Mouse (Mus musculus) inflammation-experienced regulatory T-cells, adult 6 months (primary cell): ENCODE results near the gene Hoxb6. TPM values are rescaled to one million over a fixed set of nuclear protein-coding genes. Genes with fewer than 3 reads are reported as not detected.

Source experiments
- ATAC-seq: one replicate; pipeline ENCODE4 v1.8.0; 2017
- polyA plus RNA-seq, 3 experiments: library from polyadenylated mRNA; unstranded; fragments of 100-300 nt; shearing (Covaris generic); gene quantifications; one replicate each; pipeline ENCODE4 v1.2.1; 2017

Hoxb6 gene
- polyA plus RNA-seq, 3 experiments from 2014 or later: not detected

DNA sequence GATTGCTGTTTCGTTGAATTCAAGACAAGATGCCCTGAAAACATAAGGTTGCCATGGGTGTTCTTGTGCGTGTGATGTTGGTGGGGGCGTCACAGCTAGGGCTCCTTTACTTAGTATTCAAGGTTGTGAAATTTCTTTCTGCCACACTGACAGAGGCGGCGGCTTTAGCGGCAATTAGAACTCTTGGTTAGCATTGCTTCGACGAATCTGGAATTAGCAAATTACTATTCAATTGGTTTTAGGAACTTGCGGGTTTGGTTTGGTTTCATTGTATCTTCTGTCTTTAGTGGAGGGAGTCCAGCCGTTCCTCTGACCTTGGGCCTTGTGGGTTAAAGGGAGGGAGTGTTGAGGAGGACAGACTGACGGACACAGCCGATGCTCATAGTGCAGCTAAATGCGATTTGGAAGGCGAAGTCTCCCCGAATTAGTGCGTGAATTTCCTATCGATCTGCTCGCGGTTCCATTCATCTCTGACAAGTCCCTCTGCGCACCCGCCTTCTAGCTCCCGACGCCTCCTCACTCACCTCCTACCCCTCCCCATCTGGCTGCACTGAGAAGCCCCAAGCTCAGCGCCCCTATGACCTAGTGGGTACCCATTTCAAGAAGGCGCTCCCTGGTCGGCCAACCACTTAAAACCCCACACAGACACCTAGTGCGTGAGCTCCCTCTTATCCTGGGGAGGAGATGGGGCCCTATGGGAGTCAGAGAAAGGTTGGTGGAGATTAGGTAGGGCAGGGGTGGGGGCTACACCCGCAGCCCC, 25.5 kb downstream of the Hoxb6 start, which contains the start of gene Hoxb4:
Gene Hoxb4 (plus strand): TSS at position 660 of the 760 bp plus-strand sequence.
- ATAC-seq: peak; percentile 7

DNA sequence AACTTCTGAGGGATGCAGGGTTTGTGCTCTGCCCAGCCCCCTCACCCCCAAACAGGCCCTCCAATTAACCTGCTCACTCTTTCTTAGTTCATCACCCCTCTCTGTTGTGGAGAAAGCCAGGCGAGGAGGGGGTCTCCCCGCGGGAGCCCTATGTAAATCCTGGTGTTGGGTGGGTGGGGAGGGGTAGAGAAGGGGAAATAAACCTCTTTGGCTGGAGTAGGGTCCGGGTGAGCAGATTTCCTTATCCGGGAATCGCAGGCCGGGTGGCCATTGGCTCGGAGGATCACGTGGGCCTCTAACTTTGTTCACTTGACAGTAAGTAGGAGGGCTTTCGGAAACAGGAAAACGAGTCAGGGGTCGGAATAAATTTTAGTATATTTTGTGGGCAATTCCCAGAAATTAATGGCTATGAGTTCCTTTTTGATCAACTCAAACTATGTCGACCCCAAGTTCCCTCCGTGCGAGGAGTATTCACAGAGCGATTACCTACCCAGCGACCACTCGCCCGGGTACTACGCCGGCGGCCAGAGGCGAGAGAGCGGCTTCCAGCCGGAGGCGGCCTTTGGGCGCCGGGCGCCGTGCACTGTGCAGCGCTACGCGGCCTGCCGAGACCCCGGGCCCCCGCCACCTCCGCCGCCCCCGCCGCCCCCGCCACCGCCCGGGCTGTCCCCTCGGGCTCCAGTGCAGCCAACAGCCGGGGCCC, 26.2 kb downstream of the Hoxb6 start:
- ATAC-seq: peak; percentile 79

DNA sequence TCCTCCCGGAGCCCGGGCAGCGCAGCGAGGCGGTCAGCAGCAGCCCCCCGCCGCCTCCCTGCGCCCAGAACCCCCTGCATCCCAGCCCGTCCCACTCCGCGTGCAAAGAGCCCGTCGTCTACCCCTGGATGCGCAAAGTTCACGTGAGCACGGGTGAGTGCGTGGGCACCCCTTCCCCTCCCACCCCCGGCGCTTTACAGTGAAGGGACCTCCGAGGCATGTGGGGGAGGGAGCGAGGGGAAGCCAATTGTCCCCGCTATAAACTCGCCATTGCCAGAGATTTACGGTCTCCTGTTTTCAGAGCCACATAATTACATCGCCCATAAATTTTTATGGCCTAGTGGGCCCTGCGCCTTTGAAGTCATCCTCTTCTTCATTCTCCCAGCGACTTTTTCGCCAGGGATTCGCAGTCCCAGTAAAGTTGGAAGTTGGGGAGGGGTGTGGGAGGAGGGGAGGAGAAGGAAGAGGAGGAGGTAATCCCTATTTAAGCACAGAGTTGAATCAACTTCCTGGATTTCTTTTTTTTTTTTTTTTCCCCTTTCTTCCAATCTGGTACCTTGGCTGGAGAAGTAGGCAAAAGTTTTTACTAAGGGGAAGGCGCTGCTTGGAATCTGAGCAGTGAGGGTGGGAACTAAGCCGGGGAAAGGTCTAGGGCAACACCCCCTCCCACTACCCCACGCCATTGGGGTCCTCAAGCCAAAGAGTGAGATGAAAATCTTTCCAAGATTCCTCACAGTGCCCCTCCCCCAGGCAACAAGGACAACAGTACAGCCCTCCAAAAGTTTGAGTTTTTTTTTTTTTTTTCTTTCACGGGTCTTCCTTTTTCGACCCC, 27.0 kb downstream of the Hoxb6 start:
- no peak for ATAC-seq

DNA sequence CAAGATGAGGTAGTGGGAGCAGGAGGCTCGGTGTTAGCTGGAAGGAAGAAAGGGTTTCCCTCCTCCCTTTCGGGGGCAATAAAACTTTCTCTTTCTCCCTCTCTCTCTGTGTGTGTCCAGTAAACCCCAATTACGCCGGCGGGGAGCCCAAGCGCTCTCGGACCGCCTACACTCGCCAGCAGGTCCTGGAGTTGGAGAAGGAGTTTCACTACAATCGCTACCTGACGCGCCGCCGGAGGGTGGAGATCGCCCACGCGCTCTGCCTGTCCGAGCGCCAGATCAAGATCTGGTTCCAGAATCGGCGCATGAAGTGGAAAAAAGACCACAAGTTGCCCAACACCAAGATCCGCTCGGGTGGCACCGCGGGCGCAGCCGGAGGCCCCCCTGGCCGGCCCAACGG, 27.6 kb downstream of the Hoxb6 start:
- no peak for ATAC-seq

DNA sequence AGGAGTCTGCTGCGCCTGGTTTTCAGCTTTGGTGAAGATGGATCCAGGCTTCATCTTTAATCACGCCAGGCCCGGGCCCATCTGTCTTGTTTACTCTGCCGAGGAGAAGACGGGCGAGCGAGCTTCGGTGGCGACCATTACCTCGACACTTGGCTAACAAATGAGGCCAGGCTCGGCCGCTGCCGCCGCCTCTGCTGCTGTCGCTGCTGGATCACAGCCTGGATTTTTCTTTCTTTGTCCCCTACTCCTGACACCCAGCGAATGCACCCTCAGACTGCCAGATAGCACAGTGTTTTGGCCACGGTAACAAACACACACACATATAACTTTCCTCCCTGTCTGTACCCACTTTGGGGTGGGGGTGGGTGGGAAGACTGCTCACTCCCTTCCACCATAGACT, 28.4 kb downstream of the Hoxb6 start:
- no peak for ATAC-seq

DNA sequence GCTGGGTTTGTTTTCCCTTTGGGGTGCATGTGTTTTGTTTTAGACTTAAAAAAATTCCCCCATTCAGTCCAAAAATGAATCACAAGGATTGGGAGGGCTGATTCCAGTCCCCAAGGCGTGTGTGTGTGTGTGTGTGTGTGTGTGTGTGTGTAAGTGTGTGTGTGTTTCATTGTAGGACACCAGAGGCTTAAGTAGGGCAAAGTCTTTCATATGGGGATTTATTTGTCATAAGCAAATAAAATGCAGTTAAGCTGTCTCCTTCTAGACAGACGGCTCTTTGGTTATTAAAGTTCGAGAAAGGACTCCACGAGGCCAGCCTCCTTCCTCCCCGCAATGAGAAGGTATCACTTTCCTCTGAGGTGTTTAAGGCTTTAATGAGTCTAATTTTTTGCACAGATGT, 29.6 kb downstream of the Hoxb6 start:
- no peak for ATAC-seq

DNA sequence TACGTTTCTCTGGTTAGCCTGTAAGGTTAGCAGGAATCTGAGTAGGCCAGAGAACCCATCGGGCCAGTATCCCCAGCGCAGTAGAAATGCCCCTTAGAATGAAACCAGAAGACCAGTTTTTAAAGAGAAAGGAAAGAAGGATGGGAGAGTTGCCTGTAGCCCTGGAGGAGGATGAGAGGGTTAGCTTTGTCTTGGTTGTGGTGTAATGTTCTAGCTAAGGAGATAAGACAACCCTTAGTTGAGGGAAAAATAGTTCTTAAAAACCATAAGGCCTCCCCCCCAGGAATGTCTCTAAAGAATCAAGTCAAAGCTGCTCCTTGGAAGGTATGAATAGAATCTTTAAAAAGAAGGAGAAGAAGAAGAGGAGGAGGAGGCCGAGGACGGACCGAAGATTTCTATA, 30.5 kb downstream of the Hoxb6 start:
- ATAC-seq: no peak

DNA sequence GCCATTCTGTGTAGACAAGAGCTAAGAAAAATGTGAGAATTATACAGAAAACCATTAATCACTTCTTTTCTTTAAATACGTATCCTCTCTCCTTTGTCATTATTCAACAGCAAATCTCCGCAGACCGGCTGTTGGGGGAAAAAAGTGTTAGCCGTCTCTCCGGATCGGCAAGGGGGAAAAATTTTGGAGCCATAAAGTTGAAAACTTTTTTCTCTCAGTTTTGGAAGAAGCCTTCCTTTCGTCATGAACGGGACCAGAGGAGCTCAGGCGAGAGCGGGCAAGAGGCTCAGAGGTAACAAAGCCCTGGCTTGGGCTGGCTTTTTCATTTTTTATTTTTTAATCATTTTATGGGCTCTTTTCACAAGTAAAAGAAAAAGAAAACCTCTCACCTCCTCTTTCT, 30.9 kb downstream of the Hoxb6 start, which contains the start of gene Hoxb3:
Gene Hoxb3 (plus strand): TSS at position 173 of the 400 bp plus-strand sequence.
- ATAC-seq: no peak

DNA sequence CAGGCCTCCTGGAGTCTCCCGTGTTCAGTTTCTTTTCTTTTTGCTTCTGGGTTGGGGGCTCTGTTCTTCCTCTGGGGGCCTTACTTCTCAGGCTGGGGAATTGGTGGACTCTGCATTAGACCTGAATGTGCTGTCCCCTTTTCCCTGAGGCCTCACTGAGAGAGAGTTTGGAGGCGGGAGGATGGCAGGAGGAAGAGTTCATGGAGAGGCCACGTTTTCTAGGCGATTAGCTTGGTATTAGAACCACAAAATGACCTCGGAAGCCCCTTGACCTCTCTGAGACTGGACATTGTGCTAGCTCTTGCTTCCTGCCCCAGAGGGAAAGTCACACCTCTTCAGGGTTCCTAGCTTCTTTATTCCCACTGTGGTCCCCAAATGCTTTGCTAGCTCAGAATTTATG, 31.8 kb downstream of the Hoxb6 start:
- ATAC-seq: no peak

DNA sequence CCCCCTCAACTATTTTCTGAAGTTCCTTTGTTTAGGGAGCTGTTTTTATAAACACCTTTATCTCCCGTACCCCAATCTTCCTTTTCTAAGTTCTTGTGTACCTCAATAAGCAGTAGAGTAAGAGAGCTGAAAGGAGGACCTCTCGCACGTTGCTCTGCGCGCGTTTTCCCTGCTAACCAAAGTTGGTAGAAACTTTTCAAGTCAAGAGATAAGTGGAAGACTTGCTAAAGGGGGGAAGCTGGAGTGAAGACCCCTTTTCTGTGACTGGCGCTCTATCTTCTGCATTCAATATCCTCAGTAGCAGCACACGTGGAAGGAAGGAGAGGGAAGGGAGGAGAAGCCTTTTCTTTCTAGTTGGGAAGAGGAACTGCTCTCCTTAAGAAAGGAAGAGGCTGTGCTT, 32.7 kb downstream of the Hoxb6 start:
- no peak for ATAC-seq

DNA sequence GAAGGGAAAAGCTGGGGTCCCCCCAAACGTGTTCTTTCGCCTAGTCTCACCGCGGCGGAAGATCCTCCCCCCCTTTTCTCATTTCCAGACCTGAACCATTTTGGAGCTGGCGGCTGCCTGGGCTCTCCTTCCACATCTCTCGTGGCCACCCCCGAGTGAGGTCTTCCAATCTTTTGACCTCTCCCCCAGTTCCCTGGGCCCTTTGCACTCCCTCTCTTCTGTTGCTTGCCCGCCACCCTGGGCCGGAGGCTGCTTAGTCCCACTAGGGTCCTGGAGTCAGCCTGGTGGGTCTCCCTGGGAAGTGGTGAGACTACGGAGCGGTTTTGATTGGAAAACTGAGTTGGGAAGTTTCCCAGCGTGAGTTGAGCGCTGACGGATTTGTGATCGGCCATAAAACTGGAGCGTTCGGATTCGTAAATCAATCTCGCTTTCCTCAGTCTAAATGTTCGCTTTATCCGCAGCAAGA, 33.5 kb downstream of the Hoxb6 start:
- no peak for ATAC-seq

DNA sequence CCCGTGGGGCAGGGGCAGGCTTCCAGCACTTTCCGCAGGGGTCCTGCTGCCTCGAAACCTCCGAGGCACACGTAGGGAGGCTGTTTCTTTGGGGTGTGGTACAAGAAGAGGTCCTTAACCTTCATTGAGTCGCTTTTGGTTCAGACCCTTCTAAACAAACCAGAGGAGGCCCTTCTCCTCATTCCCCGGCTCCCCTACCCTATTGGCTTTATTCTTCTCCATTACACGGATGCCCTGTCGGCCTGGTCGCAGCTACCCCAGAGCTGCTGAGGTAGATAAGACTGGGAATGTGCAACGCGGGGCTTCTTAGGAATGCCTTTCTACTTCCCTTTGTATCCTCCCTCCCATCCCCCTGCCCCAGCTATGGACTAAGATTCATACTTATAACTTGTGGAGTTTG, 34.4 kb downstream of the Hoxb6 start:
- ATAC-seq: no peak

DNA sequence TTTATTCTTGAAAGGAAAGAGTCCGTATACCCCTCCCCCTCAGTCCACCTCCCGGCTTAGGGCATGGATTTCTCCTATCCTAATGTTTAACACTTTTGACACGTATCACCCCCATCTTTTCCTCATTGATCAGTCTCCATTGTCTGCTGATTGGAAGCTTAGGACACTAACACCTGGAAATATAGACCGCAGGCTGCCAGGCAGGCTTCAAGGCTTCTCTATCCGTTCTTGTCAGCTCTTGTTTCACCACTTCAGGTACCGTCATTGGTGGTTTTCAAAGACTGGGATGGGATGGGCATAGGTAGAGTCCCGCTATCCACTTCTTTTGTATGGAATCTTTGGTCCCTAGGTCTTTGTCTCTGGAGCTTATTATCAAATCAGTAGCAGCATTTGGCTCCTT, 34.8 kb downstream of the Hoxb6 start:
- ATAC-seq: no peak

DNA sequence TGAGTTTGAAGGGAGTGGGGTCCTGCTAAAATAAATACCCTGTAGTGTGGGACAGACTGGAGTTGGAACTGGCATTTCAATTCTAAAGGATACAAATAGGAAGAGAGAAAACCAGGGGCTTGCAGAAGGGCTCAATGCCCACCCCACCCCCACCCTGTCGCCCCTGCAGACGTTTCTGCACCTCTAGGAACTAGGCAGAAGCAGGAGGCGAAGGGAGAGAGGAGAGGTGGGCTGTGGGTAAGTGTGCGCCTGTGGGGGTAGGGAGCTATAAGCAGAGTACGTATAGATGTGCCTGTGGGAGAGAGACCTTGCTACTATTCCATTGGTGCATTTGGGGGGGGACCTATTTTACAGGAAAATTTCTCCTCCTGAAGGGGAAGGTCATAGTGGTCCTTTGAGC, 35.5 kb downstream of the Hoxb6 start:
- no peak for ATAC-seq

DNA sequence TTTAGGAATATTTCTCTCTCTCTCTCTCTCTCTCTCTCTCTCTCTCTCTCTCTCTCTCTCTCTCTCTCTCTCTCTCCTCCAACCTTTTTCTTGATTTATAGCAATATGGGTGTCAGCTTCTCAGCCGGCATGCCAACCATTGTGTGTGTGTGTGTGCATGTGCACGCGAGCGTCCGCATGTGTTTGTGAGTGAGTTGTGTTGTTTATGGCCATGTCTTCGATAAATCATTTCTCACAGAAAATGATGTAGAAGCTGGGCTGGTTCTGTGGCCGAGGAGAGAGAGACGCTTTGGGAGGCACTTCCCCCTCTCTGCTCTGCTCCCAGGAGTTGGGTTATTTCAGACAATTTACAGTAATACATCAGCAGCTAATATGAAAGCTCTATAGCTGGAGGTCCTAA, 36.3 kb downstream of the Hoxb6 start:
- no peak for ATAC-seq

DNA sequence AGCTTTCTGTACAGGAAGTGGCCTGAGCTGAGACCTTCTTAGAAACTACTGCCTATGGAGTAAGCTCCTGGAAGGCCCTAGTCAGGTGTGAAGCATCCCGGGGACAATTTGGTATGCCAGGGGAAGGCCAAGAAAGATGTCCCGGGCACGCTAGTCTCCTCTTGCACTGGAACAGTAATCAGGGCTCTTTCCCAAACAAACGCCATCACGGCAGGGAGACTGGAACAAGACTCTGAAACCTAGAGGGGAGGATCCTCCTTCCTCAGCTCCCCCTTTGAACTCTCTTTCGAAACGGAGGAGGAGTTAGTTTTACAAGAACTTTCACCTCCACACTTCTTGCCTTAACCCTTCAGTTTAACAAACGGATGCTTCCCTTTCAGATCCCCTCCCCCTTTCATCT, 39.8 kb downstream of the Hoxb6 start:
- no peak for ATAC-seq

DNA sequence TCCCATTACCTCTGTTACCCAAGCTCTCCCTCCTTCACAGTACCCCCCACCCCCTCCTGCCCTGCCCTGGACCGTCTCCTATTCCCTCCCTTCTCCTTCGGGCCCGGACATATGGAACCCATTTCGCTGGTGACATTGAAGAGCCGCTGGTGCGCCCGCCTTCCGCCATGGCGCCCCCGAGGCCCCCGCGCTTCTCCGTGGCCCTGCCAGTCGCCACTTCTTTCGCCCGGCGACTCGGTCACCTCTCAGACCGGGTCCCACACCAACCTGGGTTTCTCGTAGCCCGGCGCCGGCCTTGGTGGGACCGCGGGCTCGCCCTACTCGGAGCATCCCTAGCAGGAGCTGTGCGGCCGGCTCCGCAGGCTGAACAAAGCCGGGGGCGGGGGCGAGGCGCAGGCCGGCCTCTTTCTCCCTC, 40.3 kb downstream of the Hoxb6 start:
- ATAC-seq: no peak

DNA sequence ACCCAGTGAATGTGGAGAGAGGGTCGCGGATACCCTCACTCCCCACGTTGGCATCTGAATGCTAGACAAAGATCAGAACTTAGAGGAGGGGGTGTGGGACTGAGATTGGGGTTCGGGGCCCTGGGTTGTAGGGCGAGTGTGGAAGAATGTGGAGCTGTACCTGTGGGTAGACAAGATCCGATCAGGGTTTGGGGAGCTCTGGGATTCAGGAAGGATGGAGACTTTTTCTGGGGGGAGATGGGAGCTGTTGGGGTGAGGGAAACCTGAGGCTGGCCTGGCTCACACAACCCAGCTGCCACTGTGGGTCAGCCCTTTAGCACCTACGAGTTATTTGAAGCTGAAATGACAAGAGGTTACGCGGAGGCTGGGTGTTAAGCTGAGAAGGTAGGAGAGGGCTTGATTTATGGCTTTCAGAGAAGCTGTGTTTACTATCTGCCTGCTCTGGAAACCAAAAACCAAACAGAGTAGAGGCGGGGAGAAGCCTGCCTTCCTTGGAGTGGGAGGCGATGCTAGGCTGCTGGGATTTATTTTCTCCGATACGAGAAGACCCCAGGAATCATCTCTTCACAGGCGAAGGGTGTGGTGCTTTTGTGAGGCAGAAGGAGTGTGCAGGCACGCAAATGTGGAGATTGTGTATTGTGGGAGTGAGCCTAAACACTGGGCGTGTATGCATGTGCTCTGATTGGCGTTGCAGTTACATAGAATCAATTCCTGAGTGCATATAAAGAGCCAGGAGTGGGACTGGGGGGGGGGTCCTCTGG, 41.1 kb downstream of the Hoxb6 start:
- no peak for ATAC-seq

DNA sequence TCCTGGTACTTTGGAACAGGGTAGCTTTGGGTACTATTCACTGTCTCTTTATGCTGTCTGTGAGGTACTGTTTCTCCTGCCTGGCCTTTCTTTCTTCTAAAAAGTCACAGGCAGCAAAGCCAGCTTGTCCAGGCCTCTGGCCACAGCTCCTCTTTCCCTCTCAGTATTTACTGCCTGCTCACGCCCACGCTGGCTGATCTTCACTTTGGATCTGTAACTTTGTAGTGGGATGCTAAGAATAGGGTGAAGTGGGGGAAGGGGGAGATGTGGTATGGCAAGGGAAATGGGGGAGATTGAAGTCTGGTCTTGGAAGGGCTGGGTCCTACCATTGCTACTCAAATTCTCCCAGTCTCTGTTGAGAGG, 41.7 kb downstream of the Hoxb6 start:
- no peak for ATAC-seq

DNA sequence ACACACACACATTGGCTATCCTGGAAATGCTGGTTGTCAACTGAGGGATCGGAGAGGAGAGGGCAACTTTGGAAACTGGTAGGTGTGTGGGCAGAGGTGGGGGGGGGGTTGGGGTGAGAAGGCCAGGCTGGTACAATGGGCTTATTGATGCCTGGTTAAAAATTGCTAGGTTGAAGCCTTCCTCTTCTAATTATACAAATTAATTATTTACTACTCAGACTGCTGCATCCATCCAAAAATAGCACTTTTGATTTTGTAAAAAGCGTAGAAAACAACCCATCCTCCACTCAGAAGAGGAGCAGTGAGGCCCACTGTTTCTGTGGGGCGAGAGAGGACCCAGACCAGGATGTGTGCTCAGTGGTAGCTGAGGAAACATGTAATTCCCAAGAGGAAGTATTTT, 42.7 kb downstream of the Hoxb6 start:
- no peak for ATAC-seq

DNA sequence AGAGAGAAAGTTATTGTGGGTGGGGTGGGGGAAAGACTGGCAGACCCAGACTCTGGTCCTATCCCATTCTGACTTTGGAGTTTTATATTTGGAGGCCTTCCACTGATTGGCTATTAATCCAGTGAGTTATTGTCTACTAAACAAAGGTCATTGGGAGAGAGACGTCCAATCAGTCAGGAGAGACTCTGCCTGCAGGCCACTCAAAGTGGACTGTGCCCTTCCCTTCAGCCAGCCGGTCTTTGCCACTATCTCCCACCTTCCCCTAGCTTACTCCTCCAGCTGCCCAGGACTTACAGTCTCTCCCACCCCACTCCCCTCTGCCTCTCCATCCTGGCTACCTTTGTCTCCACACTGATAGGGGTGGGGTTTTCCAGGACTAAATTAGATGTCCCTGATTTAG, 44.3 kb downstream of the Hoxb6 start:
- ATAC-seq: no peak

DNA sequence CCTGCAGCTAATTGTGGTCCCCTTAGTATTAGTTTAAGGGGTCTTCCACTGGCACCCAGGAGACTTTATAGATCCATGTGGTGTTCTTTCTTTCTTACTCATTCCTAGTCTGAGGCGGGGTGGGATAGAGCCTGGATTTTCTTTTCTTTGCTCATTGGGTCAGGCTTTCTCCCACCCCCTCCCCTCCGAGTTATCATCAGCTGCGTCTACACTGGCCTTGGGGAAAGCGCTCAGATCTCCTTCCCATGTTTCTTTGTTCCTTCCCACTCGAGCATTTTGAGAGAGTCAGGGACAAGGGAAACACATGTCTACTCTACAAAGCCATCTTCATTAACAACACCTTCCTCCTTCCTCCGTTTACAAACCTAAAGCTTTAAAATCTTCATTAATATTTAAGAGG, 44.8 kb downstream of the Hoxb6 start:
- ATAC-seq: no peak
